Mouse (Mus musculus) kidney, postnatal 25 days (tissue): ENCODE data around the gene Exo1.

Experiments
- DNase-seq, 2 experiments: peaks; one replicate each; pipeline ENCODE4 v3.0.0; 2021; ENCODE audit warnings: mixed read lengths in 2 of 2

Gene Exo1

GRCm38 (mm10) chr1:175961786-175962185 lies 81.4 kb downstream of the Exo1 start:
- no peak for DNase-seq
